Comparison of ENCODE assay signal across 19 mouse cellular contexts in genomic region chr13:10138878-10139277, GRCm38 (mm10).
A peak's percentile ranks its signal among the peaks of the same experiment; 100 is the strongest.
DNase-seq lines count a peak whose midpoint lies in the region; ATAC-seq and TF ChIP-seq lines count a peak whose summit lies in the region.
"Had no signal": no experiment of that assay in that cellular context is flagged by ENCODE, and none has a peak within 500 bp of the region (broad histone marks: within the 10 kb centered on the region; RNA-seq: fewer than 3 reads in every experiment).

No protein-coding gene starts in this region.

- no peak overlapping the region for H3K9ac ChIP-seq in heart, adult 2 months (ENCODE audit: low read depth, low read length)

- H3K79me2 ChIP-seq in heart, adult 2 months (replicated peaks; ENCODE audit: control insufficient read depth, insufficient read depth, low read length) = no peaks in the 10 kb centered on the region

- no peaks in the 10 kb centered on the region for H3K36me3 ChIP-seq in heart, adult 2 months (ENCODE audit: control insufficient read depth, insufficient read depth, low read length)
- H3K36me3 ChIP-seq: G1E had no signal

- no peaks in the 10 kb centered on the region for H3K4me1 ChIP-seq in heart, adult 2 months (ENCODE audit: control insufficient read depth, insufficient read depth, low read length)

- TF ChIP-seq POLR2A in heart, adult 2 months (IDR thresholded peaks at IDR 0.05; ENCODE audit: insufficient read depth, low read depth, low read length) = no peak

- TF ChIP-seq CTCF in heart, adult 2 months (IDR thresholded peaks at IDR 0.05) = no peak

- no peak overlapping the region for H3K27ac ChIP-seq in heart, adult 2 months

- no peak for DNase-seq in frontal cortex, postnatal 10 days (ENCODE audit: low spot score in 2 of 2)
- peak; percentile 77 for DNase-seq in heart, adult 11 months
- DNase-seq in heart, adult 2 months = no peak
- DNase-seq: adrenal gland, adult 2 months; adrenal gland, adult 8-10 months; adrenal gland, postnatal 10 days; adrenal gland, postnatal 14 days; adrenal gland, postnatal 25 days; adrenal gland, postnatal 36 days; B cell, adult 2 months; cerebellum, adult 11 months; cerebellum, adult 11-12 months; cerebellum, adult 18-20 months had no signal

- no peak overlapping the region for H3K4me3 ChIP-seq in heart, adult 2 months

- H3K27me3 ChIP-seq in heart, adult 2 months (ENCODE audit: control insufficient read depth, insufficient read depth, low read length) = no peaks in the 10 kb centered on the region
- H3K27me3 ChIP-seq: CH12.LX, Patski had no signal

- intact Hi-C loops in heart, adult 2 months (cut with DNase I) = no loop called here

- peak; percentile 59; the same call in 1 of the 2 replicates for ATAC-seq in frontal cortex, adult (ENCODE audit: low TSS enrichment)
- ATAC-seq: activated CD4-positive, CD25-positive, alpha-beta regulatory T cell, adult 4 months; CD4-positive, CD25-positive, alpha-beta regulatory T cell, adult 4 months; Patski had no signal

- no peak for TF ChIP-seq EP300 in heart, adult 2 months (IDR thresholded peaks at IDR 0.05; ENCODE audit: insufficient read depth, low read depth, low read length)

- whole genome bisulfite sequencing in heart, adult 2 months = 81% methylated on average over 4 of the region's 4 CpGs
